ENCODE assay signal across 19 mouse cellular contexts in the genomic region with DNA sequence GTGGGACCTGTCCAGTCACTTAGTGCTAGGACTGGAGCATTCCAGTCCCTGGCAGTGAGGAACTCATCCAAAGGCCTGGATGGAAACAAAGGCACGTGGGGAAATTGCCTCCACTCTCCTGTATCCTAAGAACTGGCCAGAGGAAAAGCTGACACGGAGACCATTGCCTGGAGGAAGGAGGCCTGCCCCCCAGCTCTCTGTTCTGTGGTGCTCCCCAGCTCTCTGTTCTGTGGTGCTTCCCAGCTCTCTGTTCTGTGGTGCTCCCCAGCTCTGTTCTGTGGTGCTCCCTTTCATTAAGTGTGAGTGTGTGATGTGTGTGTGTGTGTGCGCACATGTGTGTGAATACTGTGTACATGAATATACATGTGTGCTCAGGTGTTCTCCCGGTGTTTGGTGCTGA. TPM values are rescaled to one million over a fixed set of nuclear protein-coding genes. Genes with fewer than 3 reads are reported as not detected.
DNase-seq lines count a peak whose midpoint lies in the region; TF ChIP-seq lines count a peak whose summit lies in the region.
"Had no signal": no experiment of that assay in that cellular context is flagged by ENCODE, and none has a peak within 500 bp of the region (broad histone marks: within the 10 kb centered on the region; RNA-seq: fewer than 3 reads in every experiment).

No protein-coding gene starts in this region.

- H3K9ac ChIP-seq in ES-E14 (ENCODE audit: insufficient read depth, low read depth, low read length, poor library complexity, severe bottlenecking) = no peak overlapping the region
- H3K9ac ChIP-seq: embryonic facial prominence, embryonic 13.5 days; embryonic facial prominence, embryonic 15.5 days; forebrain, embryonic 12.5 days had no signal

- H3K9me3 ChIP-seq in ES-E14 (ENCODE audit: control insufficient read depth, insufficient read depth, low read depth, low read length) = no peaks in the 10 kb centered on the region
- H3K9me3 ChIP-seq: embryonic facial prominence, embryonic 13.5 days; embryonic facial prominence, embryonic 15.5 days; forebrain, embryonic 10.5 days; forebrain, embryonic 12.5 days had no signal

- no peak for DNase-seq in ES-E14 (ENCODE audit: low read depth, low spot score)
- peak; percentile 75 for DNase-seq in ZHBTc4 (ENCODE audit: low read depth, low spot score)
- DNase-seq in right cerebral cortex, postnatal 10 days (ENCODE audit: low spot score in 2 of 2) = no peak
- no peak for DNase-seq in adrenal gland, adult 2 months
- no peak for DNase-seq in neural tube, embryonic 10.5 days (ENCODE audit: extremely low spot score, low spot score)
- DNase-seq: adrenal gland, adult 8-10 months; adrenal gland, postnatal 14 days; adrenal gland, postnatal 36 days; cerebellum, adult 11-12 months; cerebellum, adult 8-10 months; cerebellum, adult 9-11 months; cerebellum, postnatal 14 days; cerebellum, postnatal 36 days; embryo, embryonic 11 days had no signal

- no peak overlapping the region for H3K4me3 ChIP-seq in ES-E14 (ENCODE audit: insufficient read depth in 1 of 2, low read depth in 1 of 2, low read length in 2 of 2, poor library complexity in 1 of 2, severe bottlenecking in 1 of 2)
- H3K4me3 ChIP-seq: embryonic facial prominence, embryonic 13.5 days; embryonic facial prominence, embryonic 15.5 days; erythroblast, embryonic 14.5 days; forebrain, embryonic 10.5 days; forebrain, embryonic 12.5 days had no signal

- in situ Hi-C loops in ES-E14 (cut with MboI; ENCODE audit: low sequenced_read_pairs in 2 of 2, unreplicated experiment in 2 of 2) = no loop called here

- peaks cover 6 to 17% of the 10 kb centered on the region in 2 experiments; a peak in 2 of 4 replicates for H3K4me1 ChIP-seq in ES-E14 (ENCODE audit: control insufficient read depth in 2 of 2, insufficient read depth in 2 of 2, low read length in 2 of 2, poor library complexity in 1 of 2)
- H3K4me1 ChIP-seq: embryonic facial prominence, embryonic 13.5 days; embryonic facial prominence, embryonic 15.5 days; forebrain, embryonic 10.5 days; forebrain, embryonic 12.5 days had no signal

- H3K36me3 ChIP-seq in ES-E14 (ENCODE audit: control insufficient read depth, insufficient read depth, low read length, poor library complexity, severe bottlenecking) = no peaks in the 10 kb centered on the region
- H3K36me3 ChIP-seq: embryonic facial prominence, embryonic 13.5 days; embryonic facial prominence, embryonic 15.5 days; forebrain, embryonic 10.5 days; forebrain, embryonic 12.5 days had no signal

- no peak overlapping the region for H3K27ac ChIP-seq in ES-E14 (ENCODE audit: insufficient read depth, low read depth, low read length, poor library complexity, severe bottlenecking)
- H3K27ac ChIP-seq: embryonic facial prominence, embryonic 13.5 days; embryonic facial prominence, embryonic 15.5 days; forebrain, embryonic 10.5 days; forebrain, embryonic 12.5 days had no signal

TF ChIP-seq in ES-E14, 5 proteins besides CTCF, POLR2A, EP300 and RAD21:
- TF ChIP-seq CHD2 (IDR thresholded peaks at IDR 0.05; ENCODE audit: low read depth, low read length) = no peak
- TF ChIP-seq MAFK (IDR thresholded peaks at IDR 0.05; ENCODE audit: insufficient read depth, low read depth, low read length) = no peak
- 0 out of 2 replicates have a peak, but pooled peaks have one; percentile 12 for TF ChIP-seq ZNF384 (IDR thresholded peaks at IDR 0.05; ENCODE audit: low read depth, low read length)
- no peak for TF ChIP-seq ZC3H11A (IDR thresholded peaks at IDR 0.05; ENCODE audit: borderline replicate concordance, low read depth, low read length)

RNA-seq across cellular contexts. Expression of a gene that starts 7.2 kb away (rescaled TPM):
- total RNA-seq in ES-E14 (2012; rRNA removed) = 122 and 158 TPM in 2 replicates
- total RNA-seq in adrenal gland, adult 2 months (2021) = 10 to 100 TPM; 75.4 to 97.8 TPM
- 135 and 174 TPM in 2 replicates for polyA plus RNA-seq in adrenal gland, adult 2 months (2012; rRNA removed)

RNA-seq across cellular contexts. Expression of a gene that starts 35.1 kb away (rescaled TPM):
- 34.0 and 54.5 TPM in 2 replicates for total RNA-seq in ES-E14 (2012; rRNA removed)
- total RNA-seq in adrenal gland, adult 2 months (2021) = 10 to 100 TPM; 23.4 to 27.3 TPM
- polyA plus RNA-seq in adrenal gland, adult 2 months (2012; rRNA removed) = 30.9 and 36.7 TPM in 2 replicates

RNA-seq across cellular contexts. Expression of a gene that starts 35.4 kb away (rescaled TPM):
- 0.76 and 1.3 TPM in 2 replicates for total RNA-seq in ES-E14 (2012; rRNA removed)
- total RNA-seq in adrenal gland, adult 2 months (2021) = under 1 TPM; 0.14 TPM
- polyA plus RNA-seq in adrenal gland, adult 2 months (2012; rRNA removed) = 0.07 and 0.12 TPM in 2 replicates
- polyA plus RNA-seq: erythroblast, embryonic 14.5 days had no signal

RNA-seq across cellular contexts. Expression of a gene that starts 56.2 kb away (rescaled TPM):
- 34.0 and 51.7 TPM in 2 replicates for total RNA-seq in ES-E14 (2012; rRNA removed)
- total RNA-seq in adrenal gland, adult 2 months (2021) = 10 to 100 TPM; 29.2 to 39.3 TPM
- 30.2 and 38.2 TPM in 2 replicates for polyA plus RNA-seq in adrenal gland, adult 2 months (2012; rRNA removed)

RNA-seq across cellular contexts. Expression of a gene that starts 56.5 kb away (rescaled TPM):
- 32.5 and 49.1 TPM in 2 replicates for total RNA-seq in ES-E14 (2012; rRNA removed)
- 10 to 100 TPM; 10.4 to 12.2 TPM for total RNA-seq in adrenal gland, adult 2 months (2021)
- 6.5 and 8.6 TPM in 2 replicates for polyA plus RNA-seq in adrenal gland, adult 2 months (2012; rRNA removed)
